Mouse (Mus musculus) urinary bladder, postnatal 14 days (tissue): ENCODE measurements at regions not wholly inside any gene's neighbourhood (a gene's known extent, or its start where the extent isn't known, plus 50 kb on each side); places are given as distances from the start of the nearest gene placed in this dataset.

Source experiments
- DNase-seq: peaks from one replicate; pipeline ENCODE4 v3.0.0; 2021; ENCODE audit warnings: low spot score

GRCm38 (mm10) chr6:7473730-7474129, 80.9 kb upstream of the Tac1 start:
- no peak for DNase-seq

DNA sequence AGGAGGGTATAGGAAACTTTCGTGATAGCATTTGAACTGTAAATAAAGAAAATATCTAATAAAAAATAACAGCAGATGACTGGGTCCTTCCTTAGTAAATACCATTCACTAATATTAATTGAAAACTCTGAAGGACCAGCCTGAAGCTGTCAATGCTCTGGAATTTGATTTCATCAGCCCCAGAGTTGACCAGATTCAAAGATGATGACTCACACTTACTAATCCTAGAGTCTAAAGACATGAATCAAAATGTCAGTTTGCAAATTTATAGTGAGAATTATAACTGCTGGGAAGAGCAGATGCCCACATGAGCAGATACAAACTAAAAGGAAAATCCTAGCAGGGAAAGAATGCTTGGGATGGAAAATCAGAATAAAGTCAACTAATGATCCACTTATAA, 77.8 kb upstream of the Tac1 start:
- no peak for DNase-seq

DNA sequence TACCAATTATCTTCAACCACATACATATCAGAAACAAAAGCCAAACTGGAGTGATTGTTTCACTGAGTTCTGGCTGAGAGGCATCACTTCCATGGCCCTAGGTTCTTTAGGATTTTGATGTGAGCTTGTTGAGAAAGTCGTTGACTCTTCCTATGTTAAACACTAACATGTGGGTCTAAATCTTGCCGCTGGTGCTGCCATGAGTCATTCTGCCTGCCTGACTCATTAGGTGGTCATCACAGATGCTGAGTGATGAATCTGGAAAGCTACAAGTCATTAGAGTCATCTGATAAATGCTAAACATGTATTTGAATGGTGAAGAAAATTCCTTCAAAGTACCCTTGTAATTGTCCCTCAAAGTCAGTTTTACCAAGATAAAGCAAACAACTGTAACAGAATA, 60.4 kb upstream of the Tac1 start:
- DNase-seq: no peak

DNA sequence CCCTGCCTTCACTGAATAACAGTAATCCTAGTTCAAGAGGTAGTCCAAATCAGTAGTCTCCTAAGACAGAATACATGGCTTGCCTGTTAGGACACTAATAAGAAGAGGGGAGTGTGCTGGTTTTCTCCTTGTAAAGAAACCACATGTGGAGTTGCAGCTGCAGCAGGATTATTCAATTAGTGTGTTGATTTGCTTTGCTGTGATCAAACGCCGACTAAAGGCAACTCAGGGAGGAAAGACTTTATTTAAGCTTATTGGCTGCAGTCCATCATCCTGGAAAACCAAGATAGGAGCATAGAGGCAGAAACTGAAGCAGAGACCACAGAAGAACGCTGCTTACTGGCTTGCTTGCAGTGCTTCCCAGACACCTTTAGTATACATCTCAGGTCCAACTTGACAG, 57.9 kb upstream of the Tac1 start:
- no peak for DNase-seq
